Mouse (Mus musculus) kidney, postnatal 25 days (tissue): ENCODE results near the gene Gpx3.

Experiments
- DNase-seq, 2 experiments: peaks; one replicate each; pipeline ENCODE4 v3.0.0; 2021; ENCODE audit warnings: mixed read lengths in 2 of 2

Gene Gpx3

DNA sequence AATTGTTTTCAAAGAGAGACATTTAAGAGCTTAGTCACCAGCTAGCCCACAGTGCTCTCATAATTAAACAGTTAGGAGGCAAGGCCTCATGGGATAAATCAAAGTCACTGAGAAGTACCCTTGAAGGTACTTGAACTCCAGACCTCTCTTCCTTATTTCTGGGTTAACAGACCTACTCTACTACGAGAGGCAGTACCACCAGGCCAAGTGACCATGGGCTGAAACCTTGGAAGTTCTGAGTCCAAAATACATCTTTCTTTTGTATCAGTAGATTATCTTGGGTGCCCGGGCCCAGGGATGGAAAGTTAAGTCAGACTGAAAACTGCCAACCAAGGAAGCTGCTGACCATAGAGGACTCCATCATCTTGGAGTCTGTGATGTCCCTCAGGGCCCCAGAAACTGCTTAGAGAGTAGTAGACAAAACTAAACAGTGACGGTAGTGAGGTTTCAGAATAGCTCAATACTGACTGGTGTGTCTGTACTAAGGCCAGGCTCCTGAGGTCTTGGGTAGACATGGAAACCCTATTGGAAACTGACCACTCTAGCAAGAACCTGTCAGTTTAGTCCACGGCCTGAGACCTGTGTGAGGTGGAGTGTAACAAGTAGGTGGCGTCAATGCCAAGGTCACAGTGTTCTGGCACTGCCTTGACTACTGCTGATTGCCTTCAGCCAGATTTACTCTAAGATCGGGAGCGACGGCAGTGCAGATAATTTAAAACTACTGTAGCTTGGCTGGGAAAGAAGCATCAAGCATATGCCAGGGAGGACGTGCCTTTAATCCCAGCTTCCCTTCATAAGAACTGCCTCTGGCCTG, 10.5 kb downstream of the Gpx3 start:
- peak in 1 of 2 experiments; percentile 81 for DNase-seq

DNA sequence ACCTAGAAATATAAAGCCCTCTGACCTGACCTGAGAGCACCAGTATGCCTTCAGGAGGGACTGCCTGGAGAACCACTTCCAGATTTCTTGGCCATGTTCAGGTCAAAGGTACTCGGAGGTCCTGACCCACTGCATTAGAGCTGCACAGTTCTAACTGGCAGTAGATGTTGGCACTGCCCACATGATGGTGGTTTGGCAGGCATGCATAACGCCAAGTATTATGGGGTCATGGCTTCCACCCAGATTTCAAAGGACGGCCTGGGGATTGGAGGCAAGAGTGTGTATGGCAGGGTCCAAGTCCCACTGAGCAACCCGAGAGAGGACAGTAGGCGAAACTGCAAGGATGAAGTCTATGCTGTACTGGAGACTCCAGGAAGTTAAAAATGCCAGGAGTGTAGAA, 11.6 kb downstream of the Gpx3 start:
- no peak for DNase-seq

GRCm38 (mm10) chr11:54917461-54917860, 15.2 kb downstream of the Gpx3 start:
- no peak for DNase-seq

- no peak for DNase-seq
Measured at GRCm38 (mm10) chr11:54918273-54918672, 16.0 kb downstream of the Gpx3 start.

DNA sequence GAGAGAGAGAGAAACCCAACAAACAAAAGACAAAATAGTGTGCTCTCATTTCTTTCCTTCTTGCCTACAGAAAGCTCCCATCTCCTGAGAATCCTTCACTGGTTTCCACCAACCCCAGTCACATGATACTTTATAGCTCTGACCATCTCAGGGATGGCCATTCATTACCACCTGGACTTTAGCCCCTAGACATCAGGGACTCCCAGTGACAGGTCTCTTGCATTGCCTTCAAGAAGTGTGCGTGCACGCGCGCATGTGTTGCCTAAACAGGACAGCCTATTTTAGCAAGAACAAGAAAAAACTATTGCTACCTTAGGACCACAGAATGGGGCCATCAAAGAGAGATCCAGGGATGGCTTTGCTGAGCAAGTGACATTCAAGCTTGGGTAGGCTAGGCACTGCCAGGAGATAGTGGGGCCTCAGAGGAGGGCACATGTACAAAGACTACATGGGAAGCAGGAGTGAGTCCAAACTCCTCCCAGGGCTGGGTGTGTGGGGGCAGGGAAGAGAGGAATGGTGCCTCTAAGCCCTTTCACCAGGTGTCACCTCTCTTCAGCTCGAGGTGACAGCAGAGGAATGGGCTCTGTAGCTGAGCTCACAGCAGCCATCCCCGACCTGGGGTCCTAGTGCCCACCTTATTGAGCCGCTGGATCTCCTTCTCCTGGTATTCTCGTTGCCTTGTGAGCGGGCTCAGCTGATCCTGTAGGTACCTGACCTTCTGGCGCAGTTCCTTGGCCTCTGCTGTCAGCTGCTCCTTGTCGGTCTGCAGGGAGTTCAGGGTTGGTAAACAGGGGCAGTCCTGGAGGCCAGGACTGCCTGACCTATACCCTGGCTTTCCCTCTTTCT, 18.1 kb downstream of the Gpx3 start:
- DNase-seq = peak; percentile 70 to 90

DNA sequence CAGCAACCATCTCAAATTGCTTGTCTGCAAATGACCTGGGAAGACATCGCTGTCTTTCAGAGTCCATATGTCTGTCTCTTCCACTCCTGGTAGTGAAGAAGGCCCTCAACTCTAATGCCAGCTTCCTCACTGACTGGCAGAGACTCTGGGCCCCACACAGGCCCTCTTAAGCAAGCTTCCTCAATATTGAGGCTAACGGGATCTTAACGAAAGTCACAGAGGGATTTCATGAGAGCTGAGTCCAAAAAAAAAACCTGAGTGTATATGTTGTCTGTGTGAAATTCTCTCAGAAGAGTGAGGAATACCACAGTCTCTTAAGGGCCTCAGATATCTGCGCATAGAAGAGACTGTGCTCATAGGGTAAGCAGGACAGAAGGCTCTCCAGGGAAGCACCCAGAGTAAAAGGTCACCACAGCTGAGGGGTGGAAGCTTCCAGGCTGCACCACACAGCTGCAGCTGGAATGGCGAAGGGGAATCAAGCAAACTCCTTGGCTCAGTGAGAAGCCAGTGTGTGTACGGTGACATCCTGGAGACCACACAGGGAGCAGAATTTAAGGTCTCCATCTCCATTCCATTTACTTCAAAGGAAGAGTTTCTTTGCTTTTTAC, 18.8 kb downstream of the Gpx3 start:
- no peak for DNase-seq

DNA sequence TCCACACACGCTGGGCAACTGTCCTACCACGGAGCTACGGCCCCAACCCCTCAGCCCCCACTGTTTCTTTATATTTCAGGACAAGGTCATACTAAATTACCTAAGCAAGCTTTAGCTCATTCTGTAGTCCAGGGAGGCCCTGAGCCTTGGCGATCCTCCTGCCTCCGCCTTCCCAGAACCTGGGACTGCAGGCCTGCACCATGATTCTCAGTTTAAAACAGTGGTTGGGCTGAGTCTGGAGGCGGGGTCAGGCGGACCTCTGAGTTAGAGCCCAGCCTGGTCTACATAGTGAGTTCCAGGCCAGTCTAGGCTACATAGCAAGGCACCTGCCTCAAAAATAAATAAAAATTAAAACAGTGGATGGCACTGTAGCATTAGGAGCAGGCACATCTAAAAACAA, 19.5 kb downstream of the Gpx3 start:
- peak in 1 of 2 experiments; percentile 68 for DNase-seq

DNA sequence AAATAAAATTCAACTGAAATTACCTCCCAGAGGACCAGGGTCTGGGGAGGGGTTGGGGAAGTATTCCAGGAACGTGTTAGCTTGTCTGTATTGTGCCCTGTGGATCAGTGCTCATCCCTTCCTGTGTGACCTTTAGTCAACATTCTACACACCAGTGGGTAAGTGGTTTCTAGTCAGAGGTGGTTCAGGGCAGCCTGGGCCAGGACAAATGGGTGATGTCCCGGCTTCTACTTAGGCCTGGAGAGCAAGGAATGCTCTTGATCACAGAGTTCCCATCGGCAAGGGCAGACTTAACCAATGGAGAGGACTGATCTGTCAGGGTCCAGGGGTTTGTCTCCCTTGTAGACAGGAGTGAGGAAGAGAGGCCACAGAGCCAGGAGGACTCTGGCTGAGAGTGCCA, 20.2 kb downstream of the Gpx3 start:
- peak in 1 of 2 experiments; percentile 69 for DNase-seq

- no peak for DNase-seq
Measured at GRCm38 (mm10) chr11:54924145-54924544, 21.9 kb downstream of the Gpx3 start.

GRCm38 (mm10) chr11:54927346-54928140, 25.3 kb downstream of the Gpx3 start:
- DNase-seq = peak; percentile 80 to 83

GRCm38 (mm10) chr11:54928219-54928618, 26.0 kb downstream of the Gpx3 start:
- DNase-seq = no peak

GRCm38 (mm10) chr11:54928886-54929285, 26.6 kb downstream of the Gpx3 start:
- no peak for DNase-seq

- no peak for DNase-seq
Measured at GRCm38 (mm10) chr11:54929290-54929689, 27.0 kb downstream of the Gpx3 start.

GRCm38 (mm10) chr11:54929744-54930143, 27.5 kb downstream of the Gpx3 start:
- no peak for DNase-seq

DNA sequence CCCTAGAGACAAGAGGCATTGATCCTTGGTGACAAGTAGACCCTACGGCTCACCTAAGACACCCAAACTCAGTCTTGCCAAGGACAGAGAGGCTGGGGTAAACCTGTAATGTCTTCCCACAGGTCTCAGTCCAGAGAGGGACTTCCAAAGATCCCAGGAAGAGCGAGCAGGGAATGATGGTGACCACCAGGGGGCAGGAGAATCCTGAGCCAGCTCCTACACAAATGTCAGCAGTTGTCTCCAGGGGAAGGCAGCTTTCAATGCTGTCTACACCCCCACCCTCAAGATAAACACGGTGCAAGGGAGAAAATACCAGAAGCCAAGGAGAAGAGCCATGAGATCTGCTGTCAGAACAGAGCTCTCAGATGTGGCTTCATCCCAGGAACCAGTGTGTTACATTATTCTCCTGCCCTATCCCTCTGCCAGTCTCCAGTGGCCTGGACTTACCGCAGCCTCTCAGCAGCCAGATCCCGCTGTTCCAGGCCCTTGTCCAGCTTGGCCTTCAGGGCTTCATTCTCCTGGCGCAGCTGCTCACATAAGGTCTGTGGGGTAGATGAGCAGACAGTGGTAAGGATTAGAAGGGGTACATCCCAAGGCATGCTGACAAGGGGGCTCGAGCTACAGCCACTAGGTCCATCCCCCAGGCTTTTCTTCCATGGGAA, 28.2 kb downstream of the Gpx3 start:
- DNase-seq = peak; percentile 71 to 72

DNA sequence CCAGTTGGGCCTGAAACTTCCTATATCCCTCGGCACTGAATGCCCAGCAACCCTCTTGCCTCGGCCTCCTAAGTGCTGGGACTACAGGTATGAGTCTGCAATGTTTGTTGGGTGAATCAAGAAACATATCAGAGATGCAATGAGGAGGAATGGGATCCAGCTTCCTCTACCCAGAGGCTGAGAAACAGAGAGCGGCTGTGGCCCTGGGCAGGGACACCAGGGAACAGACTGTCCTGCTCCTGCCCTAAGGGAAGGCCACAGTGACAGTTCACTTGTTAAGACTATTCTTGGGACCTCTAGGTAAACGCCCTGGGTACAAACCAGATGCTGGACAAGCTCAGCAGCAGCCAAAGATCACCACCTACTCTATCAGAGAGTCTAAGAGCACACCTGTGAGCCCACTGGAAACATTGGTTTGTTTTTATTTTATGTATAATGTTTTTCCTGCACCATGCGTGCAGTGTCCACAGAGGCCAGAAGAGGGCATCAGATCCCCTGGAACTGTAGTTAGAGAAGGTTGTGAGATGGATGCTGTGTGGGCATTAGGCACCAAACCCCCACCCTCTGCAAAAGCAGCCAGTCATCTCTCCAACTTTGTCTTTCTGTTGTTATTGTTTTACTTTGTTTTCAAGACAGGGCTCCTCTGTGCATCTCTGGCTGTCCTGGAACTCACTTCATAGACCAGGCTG, 29.3 kb downstream of the Gpx3 start:
- DNase-seq = peak in 1 of 2 experiments; percentile 75

DNA sequence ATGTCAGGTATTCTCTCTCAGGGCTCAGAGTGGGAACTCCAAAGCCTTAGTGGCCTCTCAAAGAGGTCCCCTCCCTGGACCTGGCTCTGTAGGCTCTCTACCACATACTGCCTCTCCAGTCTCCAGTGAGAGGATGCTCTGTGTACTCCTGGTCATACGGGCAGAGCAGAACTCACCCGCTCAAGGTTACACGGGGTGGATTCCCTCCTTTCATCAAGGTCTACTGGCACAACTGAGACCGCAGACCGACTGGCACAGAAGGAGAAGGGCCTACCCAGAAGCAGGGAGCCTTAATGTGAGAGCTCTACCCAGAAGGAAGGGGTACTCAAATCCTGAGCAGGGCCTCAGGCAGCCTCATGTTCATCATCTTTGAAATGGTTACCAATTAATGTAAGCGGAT, 30.3 kb downstream of the Gpx3 start:
- no peak for DNase-seq

- no peak for DNase-seq
Measured at GRCm38 (mm10) chr11:54934198-54934597, 31.9 kb downstream of the Gpx3 start.

GRCm38 (mm10) chr11:54936035-54936770, 34.0 kb downstream of the Gpx3 start:
- peak in 1 of 2 experiments; percentile 70 for DNase-seq

DNA sequence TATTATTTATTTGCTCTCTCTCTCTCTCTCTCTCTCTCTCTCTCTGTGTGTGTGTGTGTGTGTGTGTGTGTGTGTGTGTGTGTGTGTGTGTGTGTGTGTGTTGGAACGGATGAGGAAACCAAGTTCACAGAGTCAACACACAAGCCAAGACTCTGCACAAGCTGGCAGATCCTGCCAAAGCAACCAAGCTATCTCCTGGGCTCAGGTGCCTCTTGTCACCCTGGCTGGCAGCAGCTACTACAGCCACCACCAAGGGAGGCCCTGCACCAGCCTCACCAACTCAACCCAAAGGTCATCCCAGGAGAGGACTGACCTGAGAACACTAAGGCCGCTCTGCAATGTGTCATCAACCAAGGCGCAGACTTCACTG, 34.5 kb downstream of the Gpx3 start:
- peak in 1 of 2 experiments; percentile 58 for DNase-seq

- DNase-seq = no peak
Measured at GRCm38 (mm10) chr11:54939501-54939900, 37.2 kb downstream of the Gpx3 start.
